Mouse (Mus musculus): Measurements from ENCODE around the gene Scn2a. TPM values are rescaled to one million over a fixed set of nuclear protein-coding genes. Genes with fewer than 3 reads are reported as not detected.

Scn2a gene
- total and polyA plus RNA-seq, 2 experiments from 2014 or later = 59.6 to 83.0 TPM

- Histone ChIP-seq H3K4me2 (ENCODE audit: low read depth, low read length) (peak overlapping the region; percentile 55), H3K4me3 (ENCODE audit: low read length) (peak overlapping the region; percentile 49), H3K9me3 (ENCODE audit: low read length) (no peaks in the 10 kb centered on the region), H3K27me3 (ENCODE audit: insufficient read depth, low read length) (no peaks in the 10 kb centered on the region), H3K36me3 (ENCODE audit: insufficient read depth, low read length) (no peaks in the 10 kb centered on the region), H3K9ac (replicated peaks; ENCODE audit: low read length) (peak overlapping the region; percentile 53), H3K27ac (peak overlapping the region; percentile 86), H3K4me1 (ENCODE audit: insufficient read depth, low read length) (no peaks in the 10 kb centered on the region)
- peak; percentile 95 for ATAC-seq
- peak; percentile 96 for DNase-seq (ENCODE audit: low spot score)
- 9% methylated on average over 12 of the region's 12 CpGs for WGBS
- peak; percentile 76 for TF ChIP-seq CTCF (IDR thresholded peaks at IDR 0.05; ENCODE audit: low read depth)
These were observed 48.0 kb downstream of the Scn2a start for GRCm38 (mm10) chr2:65668437-65669135.

DNA sequence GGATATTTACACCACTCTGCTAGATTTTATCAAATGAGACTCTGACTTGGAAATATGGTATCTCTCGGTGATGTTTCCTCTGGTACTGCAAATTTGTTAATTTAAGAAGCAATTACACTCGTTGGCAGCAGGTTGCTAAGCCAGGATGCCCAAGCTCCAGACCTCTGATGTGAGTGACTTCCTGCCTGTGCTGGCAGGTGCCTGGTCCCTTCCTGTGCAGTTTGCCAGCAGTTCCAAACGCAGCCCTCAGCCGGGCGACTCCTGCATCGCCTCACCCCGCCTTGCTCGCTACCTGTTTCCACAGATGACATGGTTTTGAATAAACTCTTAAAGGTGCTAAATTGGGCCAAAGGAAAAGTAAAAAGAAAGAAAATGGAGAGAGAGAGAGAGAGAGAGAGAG lies 49.0 kb downstream of the Scn2a start:
- 56% methylated on average over 8 of the region's 8 CpGs for WGBS
- TF ChIP-seq CTCF (IDR thresholded peaks at IDR 0.05; ENCODE audit: low read depth) = no peak
- H3K4me1 ChIP-seq (ENCODE audit: insufficient read depth, low read length) = no peaks in the 10 kb centered on the region
- ATAC-seq (peak; percentile 39; the same call in 1 of the 2 replicates), DNase-seq (ENCODE audit: low spot score) (peak; percentile 32)
- H3K4me3 ChIP-seq (ENCODE audit: low read length) = peak overlapping the region; percentile 49
- H3K27me3 ChIP-seq (ENCODE audit: insufficient read depth, low read length) = no peaks in the 10 kb centered on the region
- H3K4me2 ChIP-seq (ENCODE audit: low read depth, low read length) = peak overlapping the region; percentile 55
- H3K27ac ChIP-seq = peak overlapping the region; percentile 86; the same call in 1 of the 2 replicates
- H3K36me3 ChIP-seq (ENCODE audit: insufficient read depth, low read length) = no peaks in the 10 kb centered on the region
- H3K9ac ChIP-seq (replicated peaks; ENCODE audit: low read length) = peak overlapping the region; percentile 53
- no peaks in the 10 kb centered on the region for H3K9me3 ChIP-seq (ENCODE audit: low read length)

DNA sequence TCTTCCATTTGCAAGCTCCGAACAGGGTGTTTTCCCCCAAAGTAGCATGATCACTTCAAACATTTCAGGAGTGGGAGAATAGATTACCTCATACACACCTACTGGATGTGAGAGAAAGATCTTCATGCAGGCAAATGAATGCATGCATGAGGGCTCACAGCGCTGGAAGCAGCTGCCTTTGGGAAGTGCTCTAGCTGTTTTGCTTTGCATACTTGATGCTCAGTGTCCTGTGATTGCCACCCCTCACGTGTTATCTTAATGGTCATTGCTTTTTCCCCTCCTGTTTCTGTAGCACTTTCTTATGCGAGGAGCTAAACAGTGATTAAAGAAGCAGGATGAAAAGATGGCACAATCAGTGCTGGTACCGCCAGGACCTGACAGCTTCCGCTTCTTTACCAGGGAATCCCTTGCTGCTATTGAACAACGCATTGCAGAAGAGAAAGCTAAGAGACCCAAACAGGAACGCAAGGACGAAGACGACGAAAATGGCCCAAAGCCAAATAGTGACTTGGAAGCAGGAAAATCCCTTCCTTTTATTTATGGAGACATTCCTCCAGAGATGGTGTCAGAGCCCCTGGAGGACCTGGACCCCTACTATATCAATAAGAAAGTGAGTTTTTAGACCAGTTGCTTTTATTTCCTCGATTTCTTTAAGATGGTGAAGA lies 49.7 kb downstream of the Scn2a start:
- H3K9me3 ChIP-seq (ENCODE audit: low read length) = no peaks in the 10 kb centered on the region
- peak overlapping the region; percentile 55 for H3K4me2 ChIP-seq (ENCODE audit: low read depth, low read length)
- DNase-seq (ENCODE audit: low spot score) (peak; percentile 37), ATAC-seq (0 out of 2 replicates have a peak, but pooled peaks have one; percentile 15)
- 49% methylated on average over 12 of the region's 12 CpGs for WGBS
- no peaks in the 10 kb centered on the region for H3K27me3 ChIP-seq (ENCODE audit: insufficient read depth, low read length)
- peak overlapping the region; percentile 49 for H3K4me3 ChIP-seq (ENCODE audit: low read length)
- H3K4me1 ChIP-seq (ENCODE audit: insufficient read depth, low read length) = no peaks in the 10 kb centered on the region
- TF ChIP-seq CTCF (IDR thresholded peaks at IDR 0.05; ENCODE audit: low read depth) = no peak
- peak overlapping the region; percentile 53 for H3K9ac ChIP-seq (replicated peaks; ENCODE audit: low read length)
- peak overlapping the region; percentile 86 for H3K27ac ChIP-seq
- no peaks in the 10 kb centered on the region for H3K36me3 ChIP-seq (ENCODE audit: insufficient read depth, low read length)

DNA sequence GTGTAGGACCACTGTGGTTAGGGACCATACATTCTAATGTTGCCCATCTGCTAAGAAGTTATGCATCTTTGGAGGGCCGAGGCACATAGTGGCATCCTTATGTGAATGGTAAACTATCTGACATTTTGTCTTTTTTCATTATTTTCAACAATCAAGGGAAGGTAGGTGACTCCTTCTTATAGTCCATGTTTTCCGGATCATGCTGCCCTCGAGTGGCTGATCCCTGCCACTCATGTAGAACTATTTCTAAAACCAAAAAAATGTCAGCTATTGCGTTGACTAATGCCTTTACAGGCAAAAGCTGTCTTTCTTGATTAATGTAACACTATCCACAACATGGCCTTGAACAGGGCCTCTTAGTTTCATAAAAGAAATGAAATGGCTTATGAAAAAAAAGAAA lies 59.0 kb downstream of the Scn2a start:
- Histone ChIP-seq H3K27ac (no peak overlapping the region), H3K9me3 (ENCODE audit: low read length) (no peaks in the 10 kb centered on the region), H3K4me2 (ENCODE audit: low read depth, low read length) (no peak overlapping the region), H3K27me3 (ENCODE audit: insufficient read depth, low read length) (no peaks in the 10 kb centered on the region), H3K9ac (replicated peaks; ENCODE audit: low read length) (no peak overlapping the region), H3K4me3 (ENCODE audit: low read length) (no peak overlapping the region), H3K4me1 (ENCODE audit: insufficient read depth, low read length) (no peaks in the 10 kb centered on the region), H3K36me3 (ENCODE audit: insufficient read depth, low read length) (no peaks in the 10 kb centered on the region)
- no peak for DNase-seq (ENCODE audit: low spot score)
- TF ChIP-seq CTCF (IDR thresholded peaks at IDR 0.05; ENCODE audit: low read depth) = no peak
- 81% methylated on average over 4 of the region's 4 CpGs for WGBS
- ATAC-seq = no peak

DNA sequence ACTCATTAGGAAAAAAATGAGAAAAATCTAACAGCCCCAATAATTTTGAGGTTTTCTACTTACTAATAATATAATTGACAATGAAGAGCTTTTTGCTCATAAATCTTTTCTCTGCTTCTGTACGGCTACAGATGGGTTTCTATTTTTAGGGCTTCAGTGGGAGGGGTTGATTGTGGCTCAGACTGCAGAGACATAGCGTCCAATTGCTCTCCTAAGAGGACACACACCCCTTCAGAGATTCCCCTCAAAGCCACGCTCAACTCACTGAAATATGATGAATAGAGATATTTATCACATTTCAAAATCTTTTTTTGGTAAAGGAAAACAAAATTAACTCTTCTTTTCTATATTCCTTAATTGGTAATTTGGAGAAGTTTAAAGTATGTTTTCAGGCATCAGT lies 64.6 kb downstream of the Scn2a start:
- Histone ChIP-seq H3K9me3 (ENCODE audit: low read length) (no peaks in the 10 kb centered on the region), H3K9ac (replicated peaks; ENCODE audit: low read length) (no peak overlapping the region), H3K27ac (no peak overlapping the region), H3K27me3 (ENCODE audit: insufficient read depth, low read length) (no peaks in the 10 kb centered on the region), H3K4me3 (ENCODE audit: low read length) (no peak overlapping the region), H3K4me2 (ENCODE audit: low read depth, low read length) (no peak overlapping the region), H3K36me3 (ENCODE audit: insufficient read depth, low read length) (peaks cover under 1% of the 10 kb centered on the region; the same call in 1 of the 2 replicates), H3K4me1 (ENCODE audit: insufficient read depth, low read length) (no peaks in the 10 kb centered on the region)
- ATAC-seq = no peak
- DNase-seq (ENCODE audit: low spot score) = no peak
- WGBS = 61% methylated on average over 3 of the region's 3 CpGs
- TF ChIP-seq CTCF (IDR thresholded peaks at IDR 0.05; ENCODE audit: low read depth) = no peak

DNA sequence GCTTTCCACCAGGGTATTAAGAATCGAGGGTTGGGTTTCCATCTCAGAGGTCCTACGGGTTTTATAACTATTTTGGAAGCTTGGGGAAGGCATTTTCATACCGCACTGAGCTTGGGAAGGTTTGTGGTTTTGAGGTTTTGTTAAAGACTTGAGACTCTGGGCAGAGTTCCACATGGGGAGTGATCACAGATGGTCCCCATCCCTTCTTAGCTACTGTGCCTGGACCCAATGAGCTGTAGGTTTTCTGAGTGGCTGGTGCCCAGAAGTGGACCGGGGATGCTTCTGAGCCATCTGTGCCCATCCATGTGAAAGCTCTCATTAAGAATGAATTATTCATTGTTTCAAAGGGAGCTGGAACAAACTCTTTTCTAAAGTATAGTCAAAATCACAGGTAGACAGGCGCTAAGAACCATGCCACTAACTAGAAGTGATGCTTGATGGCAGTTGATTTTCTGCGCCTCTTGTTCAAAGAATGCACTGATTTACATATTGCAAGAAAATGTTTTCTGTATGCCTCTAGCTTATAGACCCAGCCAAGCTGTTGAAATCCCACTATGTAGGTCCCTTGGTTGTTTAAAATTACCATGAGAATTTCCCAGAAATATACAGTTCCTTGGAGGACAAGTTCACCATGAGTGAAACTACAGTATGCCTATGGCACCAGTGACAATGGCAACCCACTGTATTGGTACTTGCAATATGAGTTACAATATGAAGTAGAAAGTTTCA lies 70.0 kb downstream of the Scn2a start:
- Histone ChIP-seq H3K27ac (no peak overlapping the region), H3K4me1 (ENCODE audit: insufficient read depth, low read length) (no peaks in the 10 kb centered on the region), H3K9me3 (ENCODE audit: low read length) (no peaks in the 10 kb centered on the region), H3K4me3 (ENCODE audit: low read length) (no peak overlapping the region), H3K4me2 (ENCODE audit: low read depth, low read length) (no peak overlapping the region), H3K36me3 (ENCODE audit: insufficient read depth, low read length) (peaks cover 3% of the 10 kb centered on the region; the same call in 1 of the 2 replicates), H3K27me3 (ENCODE audit: insufficient read depth, low read length) (no peaks in the 10 kb centered on the region), H3K9ac (replicated peaks; ENCODE audit: low read length) (no peak overlapping the region)
- ATAC-seq (peak; percentile 87), DNase-seq (ENCODE audit: low spot score) (peak; percentile 73)
- 64% methylated on average over 6 of the region's 6 CpGs for WGBS
- no peak for TF ChIP-seq CTCF (IDR thresholded peaks at IDR 0.05; ENCODE audit: low read depth)

Measured in hindbrain, postnatal 0 days (tissue).